Mouse (Mus musculus): Measurements from ENCODE around the gene AU022252. TPM values are rescaled to one million over a fixed set of nuclear protein-coding genes. Genes with fewer than 3 reads are reported as not detected.

Gene AU022252
- total and polyA plus RNA-seq, 2 experiments from 2014 or later: 19.8 to 26.4 TPM

- H3K36me3 ChIP-seq (ENCODE audit: insufficient read depth, low read length): no peaks in the 10 kb centered on the region
- no peak overlapping the region for H3K4me2 ChIP-seq (ENCODE audit: low read depth, low read length)
- H3K9ac ChIP-seq (replicated peaks; ENCODE audit: low read length): no peak overlapping the region
- ATAC-seq (no peak), DNase-seq (ENCODE audit: low spot score) (no peak)
- no peaks in the 10 kb centered on the region for H3K4me1 ChIP-seq (ENCODE audit: insufficient read depth, low read length)
- H3K9me3 ChIP-seq (ENCODE audit: low read length): no peaks in the 10 kb centered on the region
- H3K4me3 ChIP-seq (ENCODE audit: low read length): no peak overlapping the region
- TF ChIP-seq CTCF (IDR thresholded peaks at IDR 0.05; ENCODE audit: low read depth): no peak
- H3K27ac ChIP-seq: no peak overlapping the region
- WGBS: 93% methylated on average over 5 of the region's 5 CpGs
- H3K27me3 ChIP-seq (ENCODE audit: insufficient read depth, low read length): no peaks in the 10 kb centered on the region
Observed at GRCm38 (mm10) chr4:119262483-119262882, 30.0 kb upstream of the AU022252 start.

GRCm38 (mm10) chr4:119261087-119261713, 28.7 kb upstream of the AU022252 start:
- ATAC-seq: no peak

GRCm38 (mm10) chr4:119259344-119260254, 27.1 kb upstream of the AU022252 start:
- Histone ChIP-seq H3K27me3 (ENCODE audit: insufficient read depth, low read length) (no peaks in the 10 kb centered on the region), H3K4me2 (ENCODE audit: low read depth, low read length) (no peak overlapping the region), H3K4me3 (ENCODE audit: low read length) (no peak overlapping the region), H3K9me3 (ENCODE audit: low read length) (no peaks in the 10 kb centered on the region), H3K27ac (no peak overlapping the region), H3K36me3 (ENCODE audit: insufficient read depth, low read length) (no peaks in the 10 kb centered on the region), H3K9ac (replicated peaks; ENCODE audit: low read length) (no peak overlapping the region), H3K4me1 (ENCODE audit: insufficient read depth, low read length) (peaks cover 3% of the 10 kb centered on the region; the same call in 1 of the 2 replicates)
- peak; percentile 44 for TF ChIP-seq CTCF (IDR thresholded peaks at IDR 0.05; ENCODE audit: low read depth)
- no peak for ATAC-seq
- 78% methylated on average over 15 of the region's 15 CpGs for WGBS
- DNase-seq (ENCODE audit: low spot score): no peak

More at GRCm38 (mm10) chr4:119261087-119261713, 28.7 kb upstream of the AU022252 start:
- DNase-seq (ENCODE audit: low spot score): no peak
- 64% methylated on average over 7 of the region's 7 CpGs for WGBS
- no peaks in the 10 kb centered on the region for H3K27me3 ChIP-seq (ENCODE audit: insufficient read depth, low read length)
- H3K9me3 ChIP-seq (ENCODE audit: low read length): no peaks in the 10 kb centered on the region
- H3K4me3 ChIP-seq (ENCODE audit: low read length): no peak overlapping the region
- H3K4me2 ChIP-seq (ENCODE audit: low read depth, low read length): no peak overlapping the region
- no peak overlapping the region for H3K27ac ChIP-seq
- H3K36me3 ChIP-seq (ENCODE audit: insufficient read depth, low read length): no peaks in the 10 kb centered on the region
- H3K9ac ChIP-seq (replicated peaks; ENCODE audit: low read length): no peak overlapping the region
- TF ChIP-seq CTCF (IDR thresholded peaks at IDR 0.05; ENCODE audit: low read depth): no peak
- no peaks in the 10 kb centered on the region for H3K4me1 ChIP-seq (ENCODE audit: insufficient read depth, low read length)

- H3K4me2 ChIP-seq (ENCODE audit: low read depth, low read length): no peak overlapping the region
- no peaks in the 10 kb centered on the region for H3K9me3 ChIP-seq (ENCODE audit: low read length)
- no peaks in the 10 kb centered on the region for H3K36me3 ChIP-seq (ENCODE audit: insufficient read depth, low read length)
- no peaks in the 10 kb centered on the region for H3K27me3 ChIP-seq (ENCODE audit: insufficient read depth, low read length)
- no peak overlapping the region for H3K27ac ChIP-seq
- ATAC-seq (no peak), DNase-seq (ENCODE audit: low spot score) (no peak)
- no peak overlapping the region for H3K4me3 ChIP-seq (ENCODE audit: low read length)
- no peak for TF ChIP-seq CTCF (IDR thresholded peaks at IDR 0.05; ENCODE audit: low read depth)
- 80% methylated on average over 6 of the region's 6 CpGs for WGBS
- no peak overlapping the region for H3K9ac ChIP-seq (replicated peaks; ENCODE audit: low read length)
- H3K4me1 ChIP-seq (ENCODE audit: insufficient read depth, low read length): peaks cover 11% of the 10 kb centered on the region; the same call in 1 of the 2 replicates
Observed at GRCm38 (mm10) chr4:119257083-119257482, 24.6 kb upstream of the AU022252 start.

GRCm38 (mm10) chr4:119255351-119255750, 22.8 kb upstream of the AU022252 start, which contains the start of gene Cldn19:
Cldn19 (plus strand) TSS chr4:119255414.
- peak within 1 kb of the TSS; percentile 42; the same call in 1 of the 2 replicates for H3K27ac ChIP-seq
- 55% methylated on average over 12 of the region's 12 CpGs for WGBS
- no peak within 1 kb of the TSS for H3K4me3 ChIP-seq (ENCODE audit: low read length)
- H3K9me3 ChIP-seq (ENCODE audit: low read length): no peaks in the 10 kb centered on the region
- ATAC-seq: no peak
- no peak for TF ChIP-seq CTCF (IDR thresholded peaks at IDR 0.05; ENCODE audit: low read depth)
- no peak within 1 kb of the TSS for H3K4me2 ChIP-seq (ENCODE audit: low read depth, low read length)
- no peaks in the 10 kb centered on the region for H3K36me3 ChIP-seq (ENCODE audit: insufficient read depth, low read length)
- no peak for DNase-seq (ENCODE audit: low spot score)
- H3K9ac ChIP-seq (replicated peaks; ENCODE audit: low read length): 0 out of 2 replicates have a peak within 1 kb of the TSS, but pooled peaks have one; percentile 9
- H3K27me3 ChIP-seq (ENCODE audit: insufficient read depth, low read length): no peaks in the 10 kb centered on the region
- peaks cover 11% of the 10 kb centered on the region; the same call in 1 of the 2 replicates for H3K4me1 ChIP-seq (ENCODE audit: insufficient read depth, low read length)

GRCm38 (mm10) chr4:119254012-119254618, 21.6 kb upstream of the AU022252 start:
- ATAC-seq: peak; percentile 68
- Histone ChIP-seq H3K4me1 (ENCODE audit: insufficient read depth, low read length) (peaks cover 11% of the 10 kb centered on the region; the same call in 1 of the 2 replicates), H3K27ac (peak overlapping the region; percentile 42; the same call in 1 of the 2 replicates), H3K9me3 (ENCODE audit: low read length) (no peaks in the 10 kb centered on the region), H3K9ac (replicated peaks; ENCODE audit: low read length) (0 out of 2 replicates have a peak overlapping the region, but pooled peaks have one; percentile 9), H3K4me2 (ENCODE audit: low read depth, low read length) (no peak overlapping the region), H3K27me3 (ENCODE audit: insufficient read depth, low read length) (no peaks in the 10 kb centered on the region), H3K4me3 (ENCODE audit: low read length) (no peak overlapping the region), H3K36me3 (ENCODE audit: insufficient read depth, low read length) (no peaks in the 10 kb centered on the region)
- peak; percentile 65 for DNase-seq (ENCODE audit: low spot score)
- TF ChIP-seq CTCF (IDR thresholded peaks at IDR 0.05; ENCODE audit: low read depth): no peak
- 26% methylated on average over 9 of the region's 9 CpGs for WGBS
